Mouse (Mus musculus) gastrocnemius, postnatal 4 days (tissue): ENCODE data around the gene Agpat1. TPM values are rescaled to one million over a fixed set of nuclear protein-coding genes. Genes with fewer than 3 reads are reported as not detected.

Source experiments
- DNase-seq, 2 experiments: peaks; one replicate each; pipeline ENCODE4 v3.0.0; 2021 to 2022; ENCODE audit warnings: low spot score in 2 of 2, mixed read lengths in 2 of 2
- total RNA-seq, 2 experiments: library from RNA; stranded (reverse); gene quantifications; 2 replicates each; pipeline ENCODE4 v1.2.3; 2021

Gene Agpat1
- total RNA-seq, 2 experiments from 2014 or later, result 42.0 to 42.9 TPM

GRCm38 (mm10) chr17:34585877-34586771 is 17.9 kb upstream of the Agpat1 start:
- DNase-seq, result no peak

DNA sequence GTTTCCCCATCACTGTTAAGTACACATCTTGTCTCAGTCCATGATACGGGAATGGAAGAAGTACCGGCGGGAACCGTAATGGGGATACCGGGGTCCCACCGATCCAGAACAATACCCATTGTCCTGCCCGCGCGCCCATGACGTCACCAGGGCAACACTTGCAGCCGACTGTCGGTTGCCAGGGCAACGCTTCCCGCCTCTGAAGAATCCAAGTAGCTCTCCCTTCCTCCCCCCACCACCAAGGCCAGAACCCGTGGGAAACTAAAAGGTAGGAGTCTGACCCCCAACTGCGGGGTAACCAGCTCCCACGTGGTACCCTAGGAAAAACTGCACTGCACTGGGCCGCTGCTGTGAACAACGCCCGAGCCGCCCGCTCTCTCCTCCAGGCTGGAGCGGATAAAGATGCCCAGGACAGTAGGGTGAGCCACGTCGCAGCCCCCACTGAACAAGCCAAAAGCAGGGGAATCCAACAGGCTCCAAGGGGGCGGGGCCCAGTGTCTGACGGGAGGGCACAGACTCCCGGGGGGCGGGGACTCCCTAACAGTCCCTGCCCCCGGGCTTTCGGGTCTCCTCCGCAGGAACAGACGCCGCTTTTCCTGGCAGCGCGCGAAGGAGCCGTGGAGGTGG is 17.2 kb upstream of the Agpat1 start:
- DNase-seq, result peak; percentile 74 to 91

DNA sequence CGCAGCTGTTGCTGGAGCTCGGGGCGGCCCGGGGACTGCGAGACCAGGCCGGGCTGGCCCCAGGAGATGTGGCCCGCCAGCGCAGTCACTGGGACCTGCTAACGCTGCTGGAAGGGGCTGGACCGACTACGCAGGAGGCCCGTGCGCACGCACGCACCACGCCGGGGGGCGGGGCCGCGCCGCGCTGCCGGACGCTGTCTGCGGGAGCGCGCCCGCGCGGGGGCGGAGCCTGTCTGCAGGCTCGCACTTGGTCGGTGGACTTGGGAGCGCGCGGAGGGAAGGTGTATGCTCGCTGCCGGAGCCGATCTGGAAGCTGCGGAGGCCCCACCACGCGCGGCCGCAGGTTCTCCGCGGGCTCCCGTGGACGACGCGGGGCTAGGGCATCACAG is 16.6 kb upstream of the Agpat1 start:
- DNase-seq, result peak; percentile 97 to 98

DNA sequence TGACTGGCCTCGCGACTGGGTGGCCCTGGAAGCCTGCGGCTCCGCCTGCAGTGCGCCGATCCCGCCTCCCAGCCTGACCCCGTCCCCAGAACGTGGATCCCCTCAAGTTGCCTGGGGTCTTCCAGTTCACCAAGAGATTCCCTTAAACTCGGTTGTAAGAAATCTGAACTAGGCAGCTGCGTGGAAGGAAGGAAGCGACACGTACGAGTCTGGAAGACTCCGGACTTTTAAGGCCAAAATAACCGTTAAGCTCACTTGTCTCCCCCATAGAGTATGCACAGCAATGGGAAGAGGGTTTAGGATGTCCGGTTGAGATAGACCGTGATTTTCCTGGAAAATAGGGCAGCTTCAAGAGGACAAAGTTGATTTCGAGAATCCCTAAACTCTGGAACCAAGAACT is 16.2 kb upstream of the Agpat1 start:
- DNase-seq, result no peak

GRCm38 (mm10) chr17:34588767-34589166 is 15.3 kb upstream of the Agpat1 start:
- DNase-seq, result no peak

GRCm38 (mm10) chr17:34589206-34589605 is 14.9 kb upstream of the Agpat1 start:
- no peak for DNase-seq

- DNase-seq, result peak in 1 of 2 experiments; percentile 67
Measured at GRCm38 (mm10) chr17:34589681-34590101, 14.4 kb upstream of the Agpat1 start, which contains the start of gene Gpsm3. Gpsm3 (plus strand) TSS chr17:34589806.

DNA sequence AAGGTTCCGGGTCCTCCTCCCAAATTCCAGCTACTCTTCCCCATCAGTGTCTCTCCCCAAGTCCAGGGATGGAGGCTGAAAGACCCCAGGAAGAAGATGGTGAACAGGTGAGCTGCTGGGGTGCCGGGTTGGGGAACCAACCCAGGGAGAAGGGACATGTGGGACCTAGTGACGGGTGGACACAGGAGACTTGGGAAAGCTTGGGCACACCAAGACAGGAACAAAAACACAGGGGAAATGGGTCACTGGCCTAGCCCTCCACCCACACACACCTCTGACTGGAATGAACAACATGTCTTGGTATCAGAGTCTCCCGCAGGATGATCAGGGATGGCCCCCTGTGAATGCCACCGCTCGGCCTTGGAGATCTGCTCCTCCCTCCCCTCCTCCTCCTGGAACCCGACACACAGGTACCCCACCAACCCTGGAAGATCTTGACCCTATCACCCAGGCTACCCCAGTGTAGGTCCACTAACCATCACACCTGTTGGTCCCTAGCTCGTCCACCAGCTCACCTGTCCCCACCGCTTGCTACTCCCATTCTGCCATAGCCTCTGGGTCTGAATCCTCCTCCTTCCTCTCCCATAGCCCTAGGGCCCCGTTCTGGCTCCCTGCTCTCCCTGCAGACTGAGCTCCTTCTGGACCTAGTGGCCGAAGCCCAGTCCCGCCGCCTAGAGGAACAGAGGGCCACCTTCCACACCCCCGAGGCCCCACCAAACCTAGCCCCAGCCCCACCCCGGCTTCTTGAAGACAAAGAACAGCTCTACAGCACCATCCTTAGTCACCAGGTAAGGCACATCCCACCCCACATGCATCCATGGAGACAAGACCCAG is 13.7 kb upstream of the Agpat1 start:
- DNase-seq, result no peak

DNA sequence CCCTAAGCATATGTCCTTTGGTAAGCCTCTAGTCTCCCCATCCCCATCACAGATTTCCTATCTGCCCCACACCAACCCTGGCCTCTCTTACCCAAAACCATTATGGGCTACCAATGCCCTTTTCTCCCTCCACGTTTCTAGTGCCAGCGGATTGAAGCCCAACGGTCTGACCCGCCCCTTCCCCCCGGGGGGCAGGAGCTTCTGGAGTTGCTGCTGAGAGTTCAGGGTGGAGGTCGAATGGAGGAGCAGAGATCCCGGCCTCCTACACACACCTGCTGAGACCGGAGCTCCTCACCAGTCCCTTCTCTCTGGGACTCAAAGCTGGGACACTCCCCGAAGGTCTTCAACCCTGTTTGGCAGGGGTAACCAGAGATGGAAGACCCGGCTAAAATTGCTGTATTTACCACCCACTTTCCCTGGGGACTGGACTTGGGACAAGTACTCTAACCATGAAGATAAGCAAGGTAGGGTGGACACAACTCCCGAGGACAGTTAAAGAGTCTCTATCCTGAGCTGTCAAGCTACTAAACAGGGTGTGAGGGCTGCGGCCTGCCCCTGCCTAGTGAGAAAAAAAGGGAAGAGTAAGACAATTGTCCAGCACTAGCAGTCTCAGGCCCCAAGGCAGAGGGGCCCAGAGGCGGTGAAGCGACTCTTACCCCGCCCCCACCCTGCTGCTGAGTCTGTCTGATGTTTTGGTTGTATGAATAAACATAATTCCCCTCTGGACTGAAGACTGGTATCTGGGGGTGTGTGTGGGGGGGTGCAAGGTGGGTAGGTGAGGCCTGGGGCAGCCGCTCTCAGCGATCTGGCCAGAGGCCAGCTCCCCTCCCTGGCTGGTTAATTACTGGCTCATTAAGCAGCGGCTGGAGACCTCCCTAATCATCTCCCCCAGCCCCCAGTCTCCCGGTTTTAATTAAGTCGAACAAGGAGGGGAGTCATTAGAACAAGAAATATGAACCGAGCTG is 12.8 kb upstream of the Agpat1 start, which contains the start of gene Pbx2:
Gene Pbx2 (plus strand): TSS at position 238 of the 965 bp plus-strand sequence.
- DNase-seq, result peak in 1 of 2 experiments; percentile 35

DNA sequence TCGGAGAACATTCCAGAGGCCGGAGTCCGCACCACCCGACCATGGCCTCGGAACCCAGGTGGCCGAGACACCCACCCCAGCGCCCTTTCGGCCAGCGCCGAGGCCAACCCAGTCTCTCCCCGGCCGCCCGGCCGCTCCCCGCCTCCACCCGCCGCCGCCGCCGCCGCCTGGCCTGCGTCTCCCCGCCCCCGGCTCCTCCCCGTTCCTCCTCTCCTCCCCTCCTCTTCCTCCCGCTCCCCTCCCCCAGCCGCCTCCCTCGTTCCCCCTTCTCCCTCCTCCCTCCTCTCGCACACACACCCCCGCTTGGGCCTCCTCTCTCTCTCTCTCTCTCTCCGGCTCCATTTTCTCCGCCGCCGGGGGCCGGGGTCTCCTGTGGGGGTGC is 12.1 kb upstream of the Agpat1 start:
- DNase-seq, result peak; percentile 89 to 94

GRCm38 (mm10) chr17:34592581-34593549 is 11.2 kb upstream of the Agpat1 start:
- peak in 1 of 2 experiments; percentile 44 for DNase-seq

DNA sequence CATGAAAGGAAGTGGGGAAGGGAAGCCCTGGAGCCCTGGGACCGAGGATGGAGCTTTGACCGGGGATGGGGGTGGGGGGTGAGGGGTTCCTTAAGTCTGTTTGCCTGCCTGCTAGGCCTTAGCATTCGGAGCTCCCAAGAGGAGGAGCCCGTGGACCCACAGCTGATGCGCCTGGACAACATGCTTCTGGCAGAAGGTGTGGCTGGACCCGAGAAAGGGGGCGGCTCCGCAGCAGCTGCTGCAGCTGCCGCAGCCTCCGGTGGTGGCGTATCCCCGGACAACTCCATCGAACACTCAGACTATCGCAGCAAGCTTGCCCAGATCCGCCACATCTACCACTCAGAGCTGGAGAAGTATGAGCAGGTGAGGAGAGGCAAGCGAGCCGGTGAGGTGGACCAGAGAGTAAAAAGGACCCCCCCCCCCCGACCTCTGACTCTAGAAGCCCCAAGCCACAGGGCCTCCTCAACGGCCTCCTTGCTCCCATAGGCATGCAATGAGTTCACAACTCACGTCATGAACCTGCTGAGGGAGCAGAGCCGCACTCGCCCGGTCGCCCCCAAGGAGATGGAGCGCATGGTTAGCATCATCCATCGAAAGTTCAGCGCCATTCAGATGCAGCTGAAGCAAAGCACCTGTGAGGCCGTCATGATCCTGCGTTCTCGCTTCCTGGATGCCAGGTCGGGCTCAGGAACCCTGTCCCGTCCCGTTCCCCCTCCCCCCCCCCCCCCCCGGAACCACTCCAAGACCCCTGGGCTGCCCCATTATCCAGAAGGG is 10.1 kb upstream of the Agpat1 start:
- peak in 1 of 2 experiments; percentile 55 for DNase-seq

GRCm38 (mm10) chr17:34596098-34596497 is 8.0 kb upstream of the Agpat1 start:
- no peak for DNase-seq

DNA sequence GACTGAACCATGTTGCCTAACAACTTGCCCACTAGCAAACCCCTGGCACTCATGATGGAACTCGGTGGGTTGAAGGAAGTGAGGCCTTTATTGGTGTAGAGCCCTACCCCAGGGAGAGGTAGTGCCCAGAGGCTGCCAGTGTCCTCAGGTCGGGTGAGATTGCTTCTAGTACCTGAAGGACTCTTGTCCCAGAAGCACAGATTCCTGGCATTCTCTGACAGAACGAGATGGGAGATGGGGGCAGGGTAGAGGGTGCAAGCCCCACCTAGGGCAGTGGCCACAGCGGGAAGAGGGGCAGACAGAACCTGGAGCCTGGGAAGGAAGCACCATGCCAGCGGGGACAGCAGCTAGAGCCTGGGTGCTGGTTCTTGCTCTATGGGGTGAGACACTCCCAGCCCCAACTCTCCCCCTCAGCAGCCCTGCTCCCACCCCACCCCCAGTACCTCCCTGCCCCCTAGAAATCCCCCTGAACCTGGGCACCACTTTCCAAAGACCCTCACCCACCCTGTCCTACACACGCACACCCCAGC is 6.4 kb upstream of the Agpat1 start, which contains the start of gene Ager:
Gene Ager (plus strand): TSS at position 297 of the 530 bp plus-strand sequence.
- no peak for DNase-seq

DNA sequence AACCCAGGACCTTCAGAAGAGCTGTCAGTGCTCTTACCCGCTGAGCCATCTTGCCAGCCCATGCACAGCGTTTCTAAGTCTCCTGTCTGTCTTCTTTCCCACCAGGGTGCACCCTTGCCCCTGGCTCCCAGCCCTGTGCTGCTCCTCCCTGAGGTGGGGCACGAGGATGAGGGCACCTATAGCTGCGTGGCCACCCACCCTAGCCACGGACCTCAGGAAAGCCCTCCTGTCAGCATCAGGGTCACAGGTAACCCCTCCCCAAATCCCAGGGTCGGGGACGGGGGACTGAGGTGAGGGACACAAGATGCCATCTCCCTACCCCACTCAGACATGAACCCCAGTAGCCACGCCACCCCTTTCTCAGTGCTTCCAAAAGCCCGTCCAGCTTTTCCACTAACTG is 4.2 kb upstream of the Agpat1 start:
- DNase-seq, result no peak

GRCm38 (mm10) chr17:34601796-34602195 is 2.3 kb upstream of the Agpat1 start:
- DNase-seq, result no peak

DNA sequence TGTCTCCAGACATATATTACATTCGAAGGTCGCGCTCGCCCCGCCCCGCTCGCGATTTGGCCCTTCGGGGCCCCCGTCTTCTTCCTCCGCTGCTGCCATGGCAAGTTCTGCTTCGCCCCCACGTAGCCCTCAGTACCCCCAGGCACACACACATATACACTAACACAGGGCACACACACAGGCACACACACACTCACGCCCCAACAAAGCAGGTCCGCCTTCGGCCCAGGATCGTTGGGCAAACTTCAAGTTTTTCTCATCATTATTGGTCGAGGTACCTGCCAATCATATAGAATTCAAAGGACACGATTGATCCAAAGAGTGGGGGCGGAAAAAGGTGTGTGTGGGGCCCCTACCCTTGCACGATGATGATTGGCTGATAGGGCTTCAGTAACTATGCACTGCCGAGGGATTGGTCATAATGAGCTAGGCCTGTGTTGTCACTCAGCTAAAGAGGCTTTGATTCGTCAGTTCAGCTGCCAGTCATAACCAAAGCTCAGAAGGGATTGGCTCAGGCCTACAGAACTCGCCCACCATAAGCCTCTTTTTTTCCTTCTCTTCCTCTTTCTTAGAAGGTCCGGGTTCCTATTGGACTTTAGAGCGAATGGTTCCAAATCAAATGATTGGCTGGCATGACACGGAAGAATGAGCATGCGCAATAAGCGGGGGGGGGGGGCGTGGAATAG is 544 bp upstream of the Agpat1 start, which contains the start of gene Rnf5:
Gene Rnf5 (minus strand): TSS at position 316 of the 686 bp plus-strand sequence.
- peak; percentile 91 to 99 for DNase-seq
